Mouse (Mus musculus): ENCODE data around the gene Frzb. TPM values are rescaled to one million over a fixed set of nuclear protein-coding genes. Genes with fewer than 3 reads are reported as not detected.
A peak's percentile ranks its signal among the peaks of the same experiment; 100 is the strongest.

The Frzb gene
- polyA plus RNA-seq, 1 experiment from 2014 or later, result 49.5 TPM

- 36% methylated on average over 10 of the region's 10 CpGs for WGBS
- peak overlapping the region; percentile 81 for H3K9ac ChIP-seq
- H3K4me1 ChIP-seq, result peaks cover 16% of the 10 kb centered on the region
- H3K4me3 ChIP-seq, result peak overlapping the region; percentile 64
- H3K36me3 ChIP-seq, result no peaks in the 10 kb centered on the region
- peaks cover 18% of the 10 kb centered on the region for H3K27me3 ChIP-seq
- no peaks in the 10 kb centered on the region for H3K9me3 ChIP-seq
- H3K4me2 ChIP-seq, result peak overlapping the region; percentile 98
- no peak overlapping the region for H3K27ac ChIP-seq
- no peak for ATAC-seq (ENCODE audit: insufficient number of reproducible peaks, insufficient read depth, low FRiP score, low TSS enrichment, low read depth)
These were observed 1.9 kb downstream of the Frzb start for GRCm38 (mm10) chr2:80445491-80445890.

GRCm38 (mm10) chr2:80444418-80445365 is 2.7 kb downstream of the Frzb start:
- H3K27ac ChIP-seq, result peak overlapping the region; percentile 53
- no peak for ATAC-seq (ENCODE audit: insufficient number of reproducible peaks, insufficient read depth, low FRiP score, low TSS enrichment, low read depth)
- peak overlapping the region; percentile 81 for H3K9ac ChIP-seq

GRCm38 (mm10) chr2:80443962-80444361 is 3.5 kb downstream of the Frzb start:
- peak overlapping the region; percentile 98 for H3K4me2 ChIP-seq
- peak overlapping the region; percentile 64 for H3K4me3 ChIP-seq
- H3K27me3 ChIP-seq, result peaks cover 18% of the 10 kb centered on the region
- 91% methylated on average over 2 of the region's 2 CpGs for WGBS
- no peaks in the 10 kb centered on the region for H3K9me3 ChIP-seq
- no peaks in the 10 kb centered on the region for H3K36me3 ChIP-seq
- H3K4me1 ChIP-seq, result peaks cover 16% of the 10 kb centered on the region
- H3K9ac ChIP-seq, result no peak overlapping the region
- ATAC-seq (ENCODE audit: insufficient number of reproducible peaks, insufficient read depth, low FRiP score, low TSS enrichment, low read depth), result no peak
- peak overlapping the region; percentile 53; the same call in 1 of the 2 replicates for H3K27ac ChIP-seq

More at GRCm38 (mm10) chr2:80444418-80445365, 2.7 kb downstream of the Frzb start:
- WGBS, result 60% methylated on average over 14 of the region's 14 CpGs
- no peaks in the 10 kb centered on the region for H3K36me3 ChIP-seq
- H3K4me2 ChIP-seq, result peak overlapping the region; percentile 98
- peaks cover 18% of the 10 kb centered on the region for H3K27me3 ChIP-seq
- peaks cover 16% of the 10 kb centered on the region for H3K4me1 ChIP-seq
- H3K4me3 ChIP-seq, result peak overlapping the region; percentile 64
- no peaks in the 10 kb centered on the region for H3K9me3 ChIP-seq

- H3K4me1 ChIP-seq, result peaks cover 6% of the 10 kb centered on the region
- H3K9ac ChIP-seq, result no peak overlapping the region
- WGBS, result 96% methylated on average over 3 of the region's 3 CpGs
- H3K4me2 ChIP-seq, result no peak overlapping the region
- no peak overlapping the region for H3K27ac ChIP-seq
- H3K27me3 ChIP-seq, result peaks cover 13% of the 10 kb centered on the region
- no peaks in the 10 kb centered on the region for H3K36me3 ChIP-seq
- H3K4me3 ChIP-seq, result no peak overlapping the region
- ATAC-seq (ENCODE audit: insufficient number of reproducible peaks, insufficient read depth, low FRiP score, low TSS enrichment, low read depth), result no peak
- H3K9me3 ChIP-seq, result no peaks in the 10 kb centered on the region
These were observed 6.0 kb downstream of the Frzb start for GRCm38 (mm10) chr2:80441386-80441785.

- Histone ChIP-seq H3K9me3 (no peaks in the 10 kb centered on the region), H3K4me2 (no peak overlapping the region), H3K9ac (no peak overlapping the region), H3K4me1 (no peaks in the 10 kb centered on the region), H3K36me3 (no peaks in the 10 kb centered on the region), H3K27me3 (no peaks in the 10 kb centered on the region), H3K4me3 (no peak overlapping the region), H3K27ac (no peak overlapping the region)
- 79% methylated on average over 3 of the region's 3 CpGs for WGBS
- ATAC-seq (ENCODE audit: insufficient number of reproducible peaks, insufficient read depth, low FRiP score, low TSS enrichment, low read depth), result no peak
These were observed 8.6 kb downstream of the Frzb start for GRCm38 (mm10) chr2:80438854-80439253.

DNA sequence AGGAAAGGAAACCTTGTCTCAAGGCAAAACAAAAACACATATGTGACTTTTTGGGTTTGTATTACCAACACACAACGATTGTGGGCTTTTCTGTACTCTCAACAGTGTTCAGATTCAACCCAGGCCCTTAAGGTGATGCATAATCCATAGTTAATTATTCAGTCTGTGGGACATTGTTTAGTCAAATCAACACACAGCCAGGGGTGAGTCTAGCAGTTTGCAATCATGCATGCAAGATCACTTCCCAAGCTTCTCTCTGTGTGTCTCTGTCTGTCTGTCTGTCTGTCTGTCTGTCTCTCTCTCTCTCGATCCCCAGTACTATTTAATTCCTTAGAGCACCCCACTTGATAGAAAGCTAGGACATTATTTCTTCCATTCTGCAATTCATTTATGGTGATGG is 10.0 kb downstream of the Frzb start:
- no peak overlapping the region for H3K27ac ChIP-seq
- H3K36me3 ChIP-seq, result no peaks in the 10 kb centered on the region
- 56% methylated on average over 2 of the region's 2 CpGs for WGBS
- no peak for ATAC-seq (ENCODE audit: insufficient number of reproducible peaks, insufficient read depth, low FRiP score, low TSS enrichment, low read depth)
- H3K9me3 ChIP-seq, result no peaks in the 10 kb centered on the region
- no peaks in the 10 kb centered on the region for H3K27me3 ChIP-seq
- H3K9ac ChIP-seq, result no peak overlapping the region
- H3K4me1 ChIP-seq, result no peaks in the 10 kb centered on the region
- H3K4me2 ChIP-seq, result no peak overlapping the region
- no peak overlapping the region for H3K4me3 ChIP-seq

- H3K27ac ChIP-seq, result no peak overlapping the region
- H3K9ac ChIP-seq, result no peak overlapping the region
- no peaks in the 10 kb centered on the region for H3K27me3 ChIP-seq
- WGBS, result 58% methylated on average over 11 of the region's 11 CpGs
- no peak overlapping the region for H3K4me3 ChIP-seq
- H3K36me3 ChIP-seq, result no peaks in the 10 kb centered on the region
- no peaks in the 10 kb centered on the region for H3K4me1 ChIP-seq
- no peaks in the 10 kb centered on the region for H3K9me3 ChIP-seq
- ATAC-seq (ENCODE audit: insufficient number of reproducible peaks, insufficient read depth, low FRiP score, low TSS enrichment, low read depth), result no peak
- H3K4me2 ChIP-seq, result no peak overlapping the region
These were observed 12.4 kb downstream of the Frzb start for GRCm38 (mm10) chr2:80434783-80435572.

- Histone ChIP-seq H3K4me3 (no peak overlapping the region), H3K36me3 (no peaks in the 10 kb centered on the region), H3K27me3 (no peaks in the 10 kb centered on the region), H3K4me2 (no peak overlapping the region), H3K4me1 (no peaks in the 10 kb centered on the region), H3K9ac (no peak overlapping the region), H3K27ac (no peak overlapping the region), H3K9me3 (no peaks in the 10 kb centered on the region)
- no peak for ATAC-seq (ENCODE audit: insufficient number of reproducible peaks, insufficient read depth, low FRiP score, low TSS enrichment, low read depth)
- WGBS, result 87% methylated on average over 6 of the region's 6 CpGs
These were observed 14.1 kb downstream of the Frzb start for GRCm38 (mm10) chr2:80433254-80433876.

GRCm38 (mm10) chr2:80430357-80431053 is 16.9 kb downstream of the Frzb start:
- Histone ChIP-seq H3K4me3 (no peak overlapping the region), H3K9me3 (no peaks in the 10 kb centered on the region), H3K4me2 (no peak overlapping the region), H3K27me3 (no peaks in the 10 kb centered on the region), H3K36me3 (no peaks in the 10 kb centered on the region), H3K4me1 (no peaks in the 10 kb centered on the region), H3K27ac (no peak overlapping the region), H3K9ac (no peak overlapping the region)
- WGBS, result 40% methylated on average over 1 of the region's 1 CpGs
- ATAC-seq (ENCODE audit: insufficient number of reproducible peaks, insufficient read depth, low FRiP score, low TSS enrichment, low read depth), result no peak

DNA sequence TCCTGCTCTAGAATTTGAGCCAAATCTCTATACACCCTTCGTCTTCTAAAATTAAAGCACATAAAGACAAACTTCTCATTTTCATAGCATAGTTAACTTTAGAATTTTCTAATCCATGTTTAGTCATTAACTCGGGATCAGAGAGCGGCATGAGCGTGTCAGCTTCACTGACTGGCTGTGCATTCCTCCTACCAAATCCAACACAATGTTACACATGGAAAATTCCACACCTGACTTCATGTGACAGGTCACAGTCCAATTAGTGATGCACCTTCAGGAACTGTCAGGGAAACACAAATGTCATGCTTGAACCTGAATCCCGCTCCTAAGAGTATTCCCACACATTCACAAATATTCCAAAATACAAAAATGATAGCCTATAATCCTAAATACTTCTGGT is 24.3 kb downstream of the Frzb start:
- Histone ChIP-seq H3K27ac (no peak overlapping the region), H3K9me3 (no peaks in the 10 kb centered on the region), H3K9ac (no peak overlapping the region), H3K4me3 (no peak overlapping the region), H3K4me1 (no peaks in the 10 kb centered on the region), H3K4me2 (no peak overlapping the region), H3K36me3 (no peaks in the 10 kb centered on the region), H3K27me3 (no peaks in the 10 kb centered on the region)
- no peak for ATAC-seq (ENCODE audit: insufficient number of reproducible peaks, insufficient read depth, low FRiP score, low TSS enrichment, low read depth)
- WGBS, result 93% methylated on average over 5 of the region's 5 CpGs

DNA sequence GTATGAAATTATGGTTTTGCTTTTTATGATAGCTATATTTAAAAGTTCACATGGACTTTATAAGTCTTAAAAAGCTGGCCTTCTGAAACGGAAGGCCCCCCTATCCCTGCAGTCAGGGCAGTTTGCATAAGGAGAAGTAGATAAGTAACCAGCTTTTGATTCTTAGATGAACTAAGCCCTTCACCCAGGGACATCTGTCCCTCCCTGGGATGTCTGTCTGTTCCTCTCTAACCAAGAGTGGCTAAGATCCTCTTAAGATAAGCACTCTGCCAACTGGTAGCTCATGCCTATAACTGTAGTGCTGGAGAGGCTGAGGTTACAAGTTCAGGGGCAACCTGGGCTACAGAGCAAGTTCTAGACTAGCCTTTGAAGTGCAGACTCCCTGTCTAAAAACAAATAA is 25.4 kb downstream of the Frzb start:
- H3K36me3 ChIP-seq, result no peaks in the 10 kb centered on the region
- WGBS, result 76% methylated on average over 1 of the region's 1 CpGs

More for the DNA sequence above, 25.4 kb downstream of the Frzb start:
- no peak overlapping the region for H3K4me3 ChIP-seq
- H3K27ac ChIP-seq, result no peak overlapping the region
- H3K9ac ChIP-seq, result no peak overlapping the region
- H3K4me2 ChIP-seq, result no peak overlapping the region
- H3K4me1 ChIP-seq, result no peaks in the 10 kb centered on the region
- H3K27me3 ChIP-seq, result no peaks in the 10 kb centered on the region
- H3K9me3 ChIP-seq, result no peaks in the 10 kb centered on the region
- ATAC-seq (ENCODE audit: insufficient number of reproducible peaks, insufficient read depth, low FRiP score, low TSS enrichment, low read depth), result no peak
